Mouse (Mus musculus): Measurements from ENCODE around the gene Pim2.
"Not testable (repeated sequence)": the region's sequence is repeated elsewhere in the genome, so short reads cannot be mapped to it uniquely, and the experiment has no call there.

The Pim2 gene

GRCm38 (mm10) chrX:7907735-7908134 lies 29.7 kb downstream of the Pim2 start, which contains the start of gene Gm10491:
Gm10491 (minus strand) TSS chrX:7907835.
- DNase-seq (ENCODE audit: low spot score in 2 of 2): no peak

- DNase-seq (ENCODE audit: low spot score in 2 of 2): not testable (repeated sequence)
Observed at GRCm38 (mm10) chrX:7909242-7909641, 31.2 kb downstream of the Pim2 start, which contains the start of gene Gm10490. Gm10490 (plus strand) TSS chrX:7909542.

GRCm38 (mm10) chrX:7910473-7910872 lies 32.4 kb downstream of the Pim2 start:
- no peak for DNase-seq (ENCODE audit: low spot score in 2 of 2)

- not testable (repeated sequence) for DNase-seq (ENCODE audit: low spot score in 2 of 2)
Observed at GRCm38 (mm10) chrX:7915669-7916068, 37.6 kb downstream of the Pim2 start.

- not testable (repeated sequence) for DNase-seq (ENCODE audit: low spot score in 2 of 2)
Observed at GRCm38 (mm10) chrX:7917960-7918359, 39.9 kb downstream of the Pim2 start.

GRCm38 (mm10) chrX:7919601-7920383 lies 41.7 kb downstream of the Pim2 start, which contains the start of gene Pcsk1n:
Pcsk1n (plus strand) TSS chrX:7919822.
- DNase-seq (ENCODE audit: low spot score in 2 of 2): peak; percentile 39 to 41

GRCm38 (mm10) chrX:7922032-7922431 lies 44.0 kb downstream of the Pim2 start:
- no peak for DNase-seq (ENCODE audit: low spot score in 2 of 2)

- no peak for DNase-seq (ENCODE audit: low spot score in 2 of 2)
Observed at GRCm38 (mm10) chrX:7926266-7926665, 48.2 kb downstream of the Pim2 start.

GRCm38 (mm10) chrX:7927116-7927515 lies 49.1 kb downstream of the Pim2 start:
- no peak for DNase-seq (ENCODE audit: low spot score in 2 of 2)

- no peak for DNase-seq (ENCODE audit: low spot score in 2 of 2)
Observed at GRCm38 (mm10) chrX:7928270-7928790, 50.3 kb downstream of the Pim2 start, which contains the start of gene Eras. Eras (minus strand) TSS chrX:7928607.

All from frontal cortex, postnatal 10 days (tissue).